Mouse (Mus musculus) kidney, embryonic 15.5 days (tissue): ENCODE data around the gene Eps8l2. TPM values are rescaled to one million over a fixed set of nuclear protein-coding genes. Genes with fewer than 3 reads are reported as not detected.

Experiments used
- ATAC-seq: fragments of 200-750 bp; cut with Nextera tagmentation; replicated peaks from 2 replicates; pipeline ENCODE4 v1.8.0; 2017; ENCODE audit warnings: moderate TSS enrichment; ENCODE audit not compliant: low FRiP score
- H3K27ac ChIP-seq: fragments of 300-500 bp; sonication (generic); 2 replicates; pipeline ENCODE4 v1.5.1; 2015; ENCODE audit warnings: mild to moderate bottlenecking, inconsistent platforms
- H3K27me3 ChIP-seq: fragments of 300-500 bp; sonication (generic); 2 replicates; pipeline ENCODE4 v1.6.1; 2015; ENCODE audit warnings: inconsistent platforms
- H3K36me3 ChIP-seq: fragments of 300-500 bp; sonication (generic); 2 replicates; pipeline ENCODE4 v1.6.1; 2015; ENCODE audit warnings: inconsistent platforms
- H3K4me1 ChIP-seq: fragments of 300-500 bp; sonication (generic); 2 replicates; pipeline ENCODE4 v1.6.1; 2015; ENCODE audit warnings: inconsistent platforms
- H3K4me2 ChIP-seq: fragments of 300-500 bp; sonication (generic); 2 replicates; pipeline ENCODE4 v1.6.1; 2015; ENCODE audit warnings: moderate library complexity, mild to moderate bottlenecking, inconsistent platforms
- H3K4me3 ChIP-seq: fragments of 300-500 bp; sonication (generic); replicated peaks from 2 replicates; pipeline ENCODE4 v1.5.1; 2015; ENCODE audit warnings: mild to moderate bottlenecking, inconsistent platforms
- H3K9ac ChIP-seq: fragments of 300-500 bp; sonication (generic); 2 replicates; pipeline ENCODE4 v1.6.1; 2015; ENCODE audit warnings: mild to moderate bottlenecking, inconsistent platforms
- H3K9me3 ChIP-seq: fragments of 300-500 bp; sonication (generic); replicated peaks from 2 replicates; pipeline ENCODE4 v1.6.1; 2016; ENCODE audit warnings: inconsistent platforms
- WGBS: fragments of 180-500 bp; shearing (Covaris S2); methylation state at CpG from one replicate; pipeline ENCODE4 v1.1.7; 2015; ENCODE audit warnings: mixed read lengths; 5-methylcytosine and 5-hydroxymethylcytosine counted together
- polyA plus RNA-seq: library from polyadenylated mRNA; unstranded; fragments of >200 nt; fragmentation: Nextera tagmentation; extraction: Ambion mirVana; gene quantifications from 2 replicates; pipeline ENCODE4 v1.2.1, GENCODE M21; 2015

The Eps8l2 gene
- polyA plus RNA-seq, 1 experiment from 2014 or later = 39.6 TPM

GRCm38 (mm10) chr7:141355626-141356326, 17.1 kb downstream of the Eps8l2 start:
- H3K27ac ChIP-seq = no peak overlapping the region
- 0 out of 2 replicates have a peak, but pooled peaks cover 4% of the 10 kb centered on the region for H3K4me1 ChIP-seq
- no peak overlapping the region for H3K9ac ChIP-seq
- H3K27me3 ChIP-seq = 0 out of 2 replicates have a peak, but pooled peaks cover 5% of the 10 kb centered on the region
- no peak overlapping the region for H3K4me3 ChIP-seq
- ATAC-seq = no peak
- 60% methylated on average over 12 of the region's 12 CpGs for whole genome bisulfite sequencing
- H3K4me2 ChIP-seq = no peak overlapping the region
- no peaks in the 10 kb centered on the region for H3K36me3 ChIP-seq
- no peaks in the 10 kb centered on the region for H3K9me3 ChIP-seq

GRCm38 (mm10) chr7:141356971-141357370, 18.3 kb downstream of the Eps8l2 start:
- H3K27ac ChIP-seq = no peak overlapping the region
- WGBS = 81% methylated on average over 14 of the region's 14 CpGs
- H3K9me3 ChIP-seq = no peaks in the 10 kb centered on the region
- H3K4me3 ChIP-seq = no peak overlapping the region
- no peak for ATAC-seq
- no peak overlapping the region for H3K9ac ChIP-seq
- peaks cover 16% of the 10 kb centered on the region for H3K27me3 ChIP-seq
- peaks cover 11% of the 10 kb centered on the region; the same call in 1 of the 2 replicates for H3K4me1 ChIP-seq
- H3K36me3 ChIP-seq = no peaks in the 10 kb centered on the region
- H3K4me2 ChIP-seq = no peak overlapping the region

DNA sequence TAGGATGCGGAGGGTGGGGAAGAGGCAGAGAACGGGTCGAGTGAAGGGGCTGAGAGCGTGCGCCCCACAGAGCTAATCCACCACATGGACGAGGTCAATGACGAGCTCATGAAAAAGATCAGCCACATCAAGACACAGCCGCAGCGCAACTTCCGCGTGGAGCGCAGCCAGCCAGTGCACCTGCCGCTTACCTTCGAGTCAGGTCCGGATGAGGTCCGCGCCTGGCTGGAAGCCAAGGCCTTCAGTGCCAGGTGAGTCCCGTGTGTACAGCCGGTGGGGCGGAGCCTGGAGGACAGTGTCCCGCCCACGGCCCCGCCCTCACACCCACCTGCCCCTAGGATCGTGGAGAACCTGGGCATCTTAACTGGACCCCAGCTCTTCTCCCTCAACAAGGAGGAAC, 22.8 kb downstream of the Eps8l2 start:
- H3K4me2 ChIP-seq = peak overlapping the region; percentile 36
- no peaks in the 10 kb centered on the region for H3K36me3 ChIP-seq
- H3K4me1 ChIP-seq = peaks cover 8% of the 10 kb centered on the region; the same call in 1 of the 2 replicates
- WGBS = 11% methylated on average over 24 of the region's 24 CpGs
- no peak overlapping the region for H3K4me3 ChIP-seq
- H3K9me3 ChIP-seq = no peaks in the 10 kb centered on the region
- H3K27me3 ChIP-seq = peaks cover 42% of the 10 kb centered on the region
- H3K27ac ChIP-seq = peak overlapping the region; percentile 54; the same call in 1 of the 2 replicates
- ATAC-seq = no peak; the same call in 1 of the 2 replicates
- no peak overlapping the region for H3K9ac ChIP-seq

- Histone ChIP-seq H3K4me1 (peaks cover 8% of the 10 kb centered on the region; the same call in 1 of the 2 replicates), H3K9me3 (no peaks in the 10 kb centered on the region), H3K9ac (no peak overlapping the region), H3K27ac (no peak overlapping the region), H3K4me2 (no peak overlapping the region), H3K36me3 (no peaks in the 10 kb centered on the region), H3K4me3 (no peak overlapping the region), H3K27me3 (peaks cover 42% of the 10 kb centered on the region)
- peak; percentile 62; the same call in 1 of the 2 replicates for ATAC-seq
- 62% methylated on average over 4 of the region's 4 CpGs for WGBS
Observed at GRCm38 (mm10) chr7:141363106-141363751, 24.5 kb downstream of the Eps8l2 start.

- Histone ChIP-seq H3K4me3 (no peak overlapping the region), H3K27ac (no peak overlapping the region), H3K4me1 (peaks cover 8% of the 10 kb centered on the region; the same call in 1 of the 2 replicates), H3K36me3 (no peaks in the 10 kb centered on the region), H3K9me3 (no peaks in the 10 kb centered on the region), H3K9ac (no peak overlapping the region), H3K27me3 (peaks cover 42% of the 10 kb centered on the region), H3K4me2 (no peak overlapping the region)
- WGBS = 53% methylated on average over 2 of the region's 2 CpGs
- ATAC-seq = no peak
Observed at GRCm38 (mm10) chr7:141363752-141364125, 25.1 kb downstream of the Eps8l2 start.

DNA sequence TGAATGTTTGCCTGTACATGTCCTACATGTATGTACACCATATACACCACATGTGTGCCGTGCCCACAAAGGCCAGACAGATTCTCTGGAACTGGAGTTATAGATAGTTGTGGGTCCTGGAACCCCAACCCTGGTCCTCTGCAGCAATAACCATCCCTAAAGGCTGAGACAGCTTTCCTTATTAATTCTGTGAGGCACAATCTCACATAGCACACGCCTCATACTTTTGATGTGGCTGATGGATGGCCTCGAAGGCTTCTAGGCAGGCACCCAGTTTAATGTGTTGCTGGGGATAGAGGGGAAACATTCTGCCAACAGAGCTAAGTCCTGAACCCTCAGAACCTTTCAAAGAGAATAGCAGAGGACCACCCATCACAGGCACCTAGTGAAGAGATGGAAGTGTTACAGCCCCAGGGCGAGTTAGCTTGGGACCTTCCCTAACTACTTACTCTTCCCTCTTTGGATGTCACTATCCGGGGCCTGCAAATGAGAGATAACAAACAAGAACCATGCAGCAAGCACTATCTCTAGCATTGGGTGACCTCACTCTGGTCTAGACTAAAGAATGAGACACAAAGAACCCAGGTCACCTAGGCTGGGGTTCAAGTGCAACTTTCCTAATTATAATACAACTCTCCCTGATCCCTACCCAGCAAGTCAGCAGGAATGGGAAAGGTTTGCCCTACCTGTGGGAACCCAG, 25.8 kb downstream of the Eps8l2 start:
- 81% methylated on average over 5 of the region's 5 CpGs for WGBS
- H3K27ac ChIP-seq = no peak overlapping the region
- H3K36me3 ChIP-seq = no peaks in the 10 kb centered on the region
- no peak for ATAC-seq
- peaks cover 8% of the 10 kb centered on the region; the same call in 1 of the 2 replicates for H3K4me1 ChIP-seq
- H3K9me3 ChIP-seq = no peaks in the 10 kb centered on the region
- no peak overlapping the region for H3K4me2 ChIP-seq
- no peak overlapping the region for H3K4me3 ChIP-seq
- H3K9ac ChIP-seq = no peak overlapping the region
- peaks cover 42% of the 10 kb centered on the region for H3K27me3 ChIP-seq

DNA sequence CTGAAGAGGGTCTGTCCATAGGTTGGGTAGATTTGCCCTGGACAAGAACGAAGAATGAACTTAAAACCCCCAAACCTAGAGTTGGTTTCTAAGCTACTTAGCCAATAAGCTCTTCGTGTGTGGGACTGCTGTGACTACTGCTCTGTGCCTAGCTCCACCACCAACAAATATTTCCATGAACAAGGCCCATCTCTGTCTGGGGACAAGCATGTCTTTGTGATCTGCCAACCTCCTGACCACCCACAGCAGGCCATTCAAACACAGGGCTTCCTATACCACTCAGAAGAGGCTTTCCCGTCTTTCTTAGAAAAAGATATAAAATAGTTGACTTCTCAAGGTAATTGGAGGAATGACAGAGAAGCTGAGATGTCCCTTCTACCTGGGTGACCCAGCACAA, 26.4 kb downstream of the Eps8l2 start:
- ATAC-seq = no peak
- peaks cover 8% of the 10 kb centered on the region; the same call in 1 of the 2 replicates for H3K4me1 ChIP-seq
- H3K9me3 ChIP-seq = no peaks in the 10 kb centered on the region
- no peak overlapping the region for H3K9ac ChIP-seq
- peaks cover 42% of the 10 kb centered on the region for H3K27me3 ChIP-seq
- H3K4me2 ChIP-seq = no peak overlapping the region
- no peaks in the 10 kb centered on the region for H3K36me3 ChIP-seq
- H3K4me3 ChIP-seq = no peak overlapping the region
- WGBS = 66% methylated on average over 3 of the region's 3 CpGs
- no peak overlapping the region for H3K27ac ChIP-seq

GRCm38 (mm10) chr7:141367358-141367757, 28.7 kb downstream of the Eps8l2 start:
- Histone ChIP-seq H3K9ac (no peak overlapping the region), H3K36me3 (no peaks in the 10 kb centered on the region), H3K27ac (no peak overlapping the region), H3K27me3 (peaks cover 22% of the 10 kb centered on the region), H3K4me3 (no peak overlapping the region), H3K9me3 (no peaks in the 10 kb centered on the region), H3K4me2 (no peak overlapping the region), H3K4me1 (0 out of 2 replicates have a peak, but pooled peaks cover 6% of the 10 kb centered on the region)
- ATAC-seq = no peak
- WGBS = 85% methylated on average over 4 of the region's 4 CpGs

- Histone ChIP-seq H3K4me3 (no peak overlapping the region), H3K27ac (0 out of 2 replicates have a peak overlapping the region, but pooled peaks have one; percentile 13), H3K4me2 (no peak overlapping the region), H3K36me3 (no peaks in the 10 kb centered on the region), H3K4me1 (0 out of 2 replicates have a peak, but pooled peaks cover 6% of the 10 kb centered on the region), H3K9ac (no peak overlapping the region), H3K27me3 (peaks cover 9% of the 10 kb centered on the region; the same call in 1 of the 2 replicates), H3K9me3 (no peaks in the 10 kb centered on the region)
- ATAC-seq = no peak
- 66% methylated on average over 5 of the region's 5 CpGs for WGBS
Observed at GRCm38 (mm10) chr7:141369918-141370317, 31.2 kb downstream of the Eps8l2 start.

DNA sequence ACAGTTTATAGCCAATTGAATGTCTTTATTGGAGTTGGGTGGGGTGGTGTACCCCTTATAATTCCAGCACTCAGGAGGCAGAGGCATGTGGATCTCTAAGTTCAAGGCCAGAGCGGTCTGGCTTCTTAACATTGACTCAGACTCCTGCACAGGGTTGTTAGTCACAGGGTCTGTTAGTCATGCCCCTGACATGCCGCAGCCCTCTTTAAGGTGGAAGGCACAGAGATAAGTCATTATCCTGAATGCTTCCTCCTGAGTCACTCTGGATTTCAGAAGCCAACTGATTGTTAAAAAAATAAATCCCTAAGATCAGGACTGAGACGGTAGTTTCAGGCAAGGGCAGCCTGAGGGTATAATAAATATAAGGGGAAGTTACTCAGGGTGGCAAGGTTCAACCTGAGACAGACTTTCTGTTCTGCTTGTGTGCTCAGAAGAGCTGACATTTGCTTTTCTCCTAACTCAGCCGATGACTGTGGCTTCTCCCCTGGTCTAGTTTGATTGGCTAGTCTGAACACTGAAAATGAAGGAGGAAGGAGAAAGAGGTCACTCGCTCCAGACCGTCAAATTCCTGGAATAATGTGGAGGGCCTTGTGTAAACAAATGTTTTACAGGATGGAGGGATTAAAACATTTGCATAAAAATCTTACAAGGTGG, 33.4 kb downstream of the Eps8l2 start:
- H3K4me2 ChIP-seq = no peak overlapping the region
- H3K27me3 ChIP-seq = no peaks in the 10 kb centered on the region
- no peak for ATAC-seq
- no peak overlapping the region for H3K4me3 ChIP-seq
- H3K4me1 ChIP-seq = 0 out of 2 replicates have a peak, but pooled peaks cover 6% of the 10 kb centered on the region
- H3K36me3 ChIP-seq = no peaks in the 10 kb centered on the region
- H3K27ac ChIP-seq = peak overlapping the region; percentile 45
- H3K9me3 ChIP-seq = no peaks in the 10 kb centered on the region
- H3K9ac ChIP-seq = no peak overlapping the region
- 43% methylated on average over 6 of the region's 6 CpGs for WGBS

- Histone ChIP-seq H3K27me3 (no peaks in the 10 kb centered on the region), H3K9me3 (no peaks in the 10 kb centered on the region), H3K4me1 (0 out of 2 replicates have a peak, but pooled peaks cover 6% of the 10 kb centered on the region), H3K4me2 (no peak overlapping the region), H3K36me3 (no peaks in the 10 kb centered on the region), H3K27ac (no peak overlapping the region), H3K9ac (no peak overlapping the region), H3K4me3 (no peak overlapping the region)
- 62% methylated on average over 6 of the region's 6 CpGs for WGBS
- ATAC-seq = no peak
Observed at GRCm38 (mm10) chr7:141373611-141374010, 34.9 kb downstream of the Eps8l2 start.
